Mouse (Mus musculus) forebrain, embryonic 11.5 days (tissue): ENCODE results near the gene Mllt10. TPM values are rescaled to one million over a fixed set of nuclear protein-coding genes. Genes with fewer than 3 reads are reported as not detected.

ENCODE experiments used
- ATAC-seq: fragments of 200-750 bp; cut with Nextera tagmentation; replicated peaks from 2 replicates; pipeline ENCODE4 v1.8.0; 2017; ENCODE audit warnings: moderate TSS enrichment; ENCODE audit not compliant: low FRiP score
- DNase-seq: peaks from one replicate; pipeline ENCODE4 v3.0.0-alpha.2; 2017; ENCODE audit warnings: low spot score
- H3K27ac ChIP-seq: fragments of 300-500 bp; sonication (generic); 2 replicates; pipeline ENCODE4 v1.5.1; 2014; ENCODE audit warnings: low read depth, low read length
- H3K27me3 ChIP-seq: fragments of 300-500 bp; sonication (generic); 2 replicates; pipeline ENCODE4 v1.6.1; 2014; ENCODE audit warnings: mild to moderate bottlenecking, low read length, mixed read lengths; ENCODE audit not compliant: control insufficient read depth, insufficient read depth
- H3K36me3 ChIP-seq: fragments of 300-500 bp; sonication (generic); 2 replicates; pipeline ENCODE4 v1.6.1; 2014; ENCODE audit warnings: mild to moderate bottlenecking, low read length, moderate library complexity, mixed read lengths; ENCODE audit not compliant: control insufficient read depth, insufficient read depth
- H3K4me1 ChIP-seq: fragments of 300-500 bp; sonication (generic); replicated peaks from 2 replicates; pipeline ENCODE4 v1.6.1; 2014; ENCODE audit warnings: low read length, mixed read lengths; ENCODE audit not compliant: control insufficient read depth, insufficient read depth
- H3K4me2 ChIP-seq: fragments of 300-500 bp; sonication (generic); 2 replicates; pipeline ENCODE4 v1.6.1; 2014; ENCODE audit warnings: low read depth, mild to moderate bottlenecking, low read length, moderate library complexity, mixed read lengths; ENCODE audit not compliant: severe bottlenecking
- H3K4me3 ChIP-seq: fragments of 300-500 bp; sonication (generic); 2 replicates; pipeline ENCODE4 v1.5.1; 2014; ENCODE audit warnings: low read depth, low read length
- H3K9ac ChIP-seq: fragments of 300-500 bp; sonication (generic); 2 replicates; pipeline ENCODE4 v1.6.1; 2014; ENCODE audit warnings: low read length
- H3K9me3 ChIP-seq: fragments of 300-500 bp; sonication (generic); 2 replicates; pipeline ENCODE4 v1.6.1; 2016; ENCODE audit warnings: low read length, mixed read lengths; ENCODE audit not compliant: control insufficient read depth
- WGBS: fragments of 180-500 bp; shearing (Covaris S2); extraction: QIAGEN DNeasy Blood & Tissue Kit; methylation state at CpG from one replicate; pipeline ENCODE4 v1.1.7; 2014; 5-methylcytosine and 5-hydroxymethylcytosine counted together
- polyA plus RNA-seq: library from polyadenylated mRNA; unstranded; fragments of >200 nt; fragmentation: Nextera tagmentation; extraction: Ambion mirVana; gene quantifications from 2 replicates; pipeline ENCODE4 v1.2.1, GENCODE M21; 2014

Gene Mllt10
- polyA plus RNA-seq, 1 experiment from 2014 or later, result 54.2 TPM

DNA sequence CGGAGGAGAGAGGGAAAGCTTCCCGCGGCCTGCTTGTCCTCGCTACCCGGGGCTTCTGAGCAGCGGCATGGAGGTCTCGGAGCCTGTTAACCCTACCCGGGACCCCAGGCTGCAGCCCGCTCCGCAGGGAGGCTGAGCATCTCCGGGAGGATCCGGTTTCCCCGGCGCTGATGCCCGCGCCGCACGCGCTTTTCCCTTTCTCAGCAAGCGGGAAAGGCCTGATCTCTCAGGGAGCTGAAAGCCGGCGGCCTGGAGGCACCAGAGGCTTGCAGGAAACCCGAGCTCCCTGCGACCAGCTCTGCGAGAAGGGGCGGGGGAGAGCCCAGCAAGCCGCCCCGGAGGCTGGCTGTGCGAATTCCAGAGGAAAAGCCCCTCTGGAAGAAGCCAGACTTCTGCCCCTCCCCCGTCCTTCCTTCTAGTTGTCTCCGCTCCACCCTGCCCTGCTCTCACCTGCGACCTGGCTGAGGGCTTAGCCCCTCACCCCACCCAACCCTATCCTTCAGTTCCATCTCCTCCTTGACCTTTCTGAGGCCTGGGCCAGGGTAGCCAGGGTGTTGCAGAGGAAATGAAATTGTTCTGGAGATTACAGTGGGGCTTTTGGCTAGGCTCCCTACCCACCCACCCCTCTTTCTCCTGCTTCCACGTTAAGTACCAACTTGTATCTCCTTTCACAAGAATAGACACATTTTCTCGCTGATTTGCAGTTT is 23.1 kb upstream of the Mllt10 start:
- Histone ChIP-seq H3K36me3 (no peaks in the 10 kb centered on the region), H3K27ac (peak overlapping the region; percentile 66), H3K27me3 (no peaks in the 10 kb centered on the region), H3K4me2 (peak overlapping the region; percentile 99), H3K9me3 (no peaks in the 10 kb centered on the region), H3K4me1 (peaks cover 31% of the 10 kb centered on the region), H3K9ac (peak overlapping the region; percentile 96), H3K4me3 (peak overlapping the region; percentile 28)
- under 1% methylated on average over 34 of the region's 34 CpGs for WGBS
- peak; percentile 88 for DNase-seq
- ATAC-seq, result no peak

- ATAC-seq (no peak), DNase-seq (no peak)
- H3K4me1 ChIP-seq, result peaks cover 33% of the 10 kb centered on the region
- peak overlapping the region; percentile 96 for H3K9ac ChIP-seq
- no peak overlapping the region for H3K27ac ChIP-seq
- no peaks in the 10 kb centered on the region for H3K27me3 ChIP-seq
- H3K9me3 ChIP-seq, result no peaks in the 10 kb centered on the region
- peak overlapping the region; percentile 99 for H3K4me2 ChIP-seq
- WGBS, result 18% methylated on average over 5 of the region's 5 CpGs
- H3K36me3 ChIP-seq, result no peaks in the 10 kb centered on the region
- H3K4me3 ChIP-seq, result no peak overlapping the region; the same call in 1 of the 2 replicates
These were observed 22.5 kb upstream of the Mllt10 start for GRCm38 (mm10) chr2:18032538-18032895.

GRCm38 (mm10) chr2:18033166-18034108 is 21.6 kb upstream of the Mllt10 start:
- ATAC-seq, result peak; percentile 21; the same call in 1 of the 2 replicates

GRCm38 (mm10) chr2:18034371-18035250 is 20.4 kb upstream of the Mllt10 start:
- Histone ChIP-seq H3K4me3 (no peak overlapping the region), H3K27me3 (no peaks in the 10 kb centered on the region)

More at GRCm38 (mm10) chr2:18033166-18034108, 21.6 kb upstream of the Mllt10 start:
- Histone ChIP-seq H3K36me3 (no peaks in the 10 kb centered on the region), H3K27ac (peak overlapping the region; percentile 76), H3K9ac (peak overlapping the region; percentile 96), H3K4me2 (peak overlapping the region; percentile 99), H3K27me3 (no peaks in the 10 kb centered on the region), H3K4me1 (peaks cover 36% of the 10 kb centered on the region), H3K9me3 (no peaks in the 10 kb centered on the region), H3K4me3 (0 out of 2 replicates have a peak overlapping the region, but pooled peaks have one; percentile 4)
- DNase-seq, result peak; percentile 60
- WGBS, result 15% methylated on average over 10 of the region's 10 CpGs

DNA sequence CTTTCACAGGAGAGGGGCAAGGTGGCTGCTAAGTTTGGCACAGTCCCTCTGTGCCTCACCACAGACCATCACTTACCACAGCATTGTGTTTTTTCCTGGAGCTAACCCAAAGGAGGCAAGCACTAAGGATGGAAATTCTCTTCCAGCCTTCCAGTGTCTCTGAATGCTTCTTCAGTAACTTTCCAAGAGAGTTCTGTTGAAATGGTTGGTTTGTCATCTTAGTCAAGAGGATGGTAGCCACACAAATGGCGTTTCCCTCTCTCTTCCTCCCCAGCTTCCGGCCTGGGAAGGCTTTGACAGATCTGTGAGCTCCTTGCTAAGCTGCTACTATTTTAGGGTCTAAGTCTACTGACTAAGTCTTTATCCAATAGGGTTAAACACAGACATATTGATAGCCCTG is 17.5 kb upstream of the Mllt10 start, which contains the start of gene A930004D18Rik:
TSS of gene A930004D18Rik (minus strand) at position 247 of the 400 bp plus-strand sequence.
- ATAC-seq, result no peak
- no peaks in the 10 kb centered on the region for H3K36me3 ChIP-seq
- H3K27ac ChIP-seq, result 0 out of 2 replicates have a peak within 1 kb of the TSS, but pooled peaks have one; percentile 12
- H3K4me2 ChIP-seq, result peak within 1 kb of the TSS; percentile 82; the same call in 1 of the 2 replicates
- peaks cover 52% of the 10 kb centered on the region for H3K4me1 ChIP-seq
- WGBS, result 54% methylated on average over 2 of the region's 2 CpGs
- H3K9me3 ChIP-seq, result no peaks in the 10 kb centered on the region
- no peaks in the 10 kb centered on the region for H3K27me3 ChIP-seq
- DNase-seq, result no peak
- no peak within 1 kb of the TSS; the same call in 1 of the 2 replicates for H3K4me3 ChIP-seq
- H3K9ac ChIP-seq, result peak within 1 kb of the TSS; percentile 92

More at GRCm38 (mm10) chr2:18034371-18035250, 20.4 kb upstream of the Mllt10 start:
- Histone ChIP-seq H3K4me1 (peaks cover 47% of the 10 kb centered on the region), H3K9ac (peak overlapping the region; percentile 96), H3K27ac (peak overlapping the region; percentile 76; the same call in 1 of the 2 replicates), H3K9me3 (no peaks in the 10 kb centered on the region), H3K4me2 (peak overlapping the region; percentile 99; the same call in 1 of the 2 replicates), H3K36me3 (no peaks in the 10 kb centered on the region)
- DNase-seq (no peak), ATAC-seq (no peak)
- 24% methylated on average over 10 of the region's 10 CpGs for WGBS

GRCm38 (mm10) chr2:18038141-18038752 is 16.8 kb upstream of the Mllt10 start:
- Histone ChIP-seq H3K36me3 (no peaks in the 10 kb centered on the region), H3K27me3 (no peaks in the 10 kb centered on the region), H3K4me3 (no peak overlapping the region; the same call in 1 of the 2 replicates), H3K9ac (peak overlapping the region; percentile 92), H3K4me2 (peak overlapping the region; percentile 82; the same call in 1 of the 2 replicates), H3K27ac (no peak overlapping the region), H3K9me3 (no peaks in the 10 kb centered on the region), H3K4me1 (peaks cover 47% of the 10 kb centered on the region)
- WGBS, result 41% methylated on average over 3 of the region's 3 CpGs
- DNase-seq (no peak), ATAC-seq (no peak)

- Histone ChIP-seq H3K9me3 (no peaks in the 10 kb centered on the region), H3K27me3 (no peaks in the 10 kb centered on the region), H3K4me3 (peak overlapping the region; percentile 39), H3K4me2 (peak overlapping the region; percentile 82), H3K9ac (peak overlapping the region; percentile 92), H3K27ac (peak overlapping the region; percentile 97), H3K36me3 (no peaks in the 10 kb centered on the region), H3K4me1 (peaks cover 40% of the 10 kb centered on the region)
- peak; percentile 70 for DNase-seq
- WGBS, result 18% methylated on average over 10 of the region's 10 CpGs
- ATAC-seq, result no peak
These were observed 16.1 kb upstream of the Mllt10 start for GRCm38 (mm10) chr2:18038895-18039371.
